Mouse (Mus musculus) urinary bladder, postnatal 14 days (tissue): ENCODE data around the gene Ica1l.
"Not testable (repeated sequence)": the region's sequence is repeated elsewhere in the genome, so short reads cannot be mapped to it uniquely, and the experiment has no call there.

ENCODE experiments used
- DNase-seq: peaks from one replicate; pipeline ENCODE4 v3.0.0; 2021; ENCODE audit warnings: low spot score

Ica1l gene

GRCm38 (mm10) chr1:60042796-60043469 lies at the start of gene Ica1l:
TSS of gene Ica1l (minus strand) at chr1:60043184.
- DNase-seq: peak; percentile 48

- no peak for DNase-seq
Measured at GRCm38 (mm10) chr1:60076411-60076810, 33.4 kb upstream of the Ica1l start.

- no peak for DNase-seq
Measured at GRCm38 (mm10) chr1:60075590-60075989, 32.6 kb upstream of the Ica1l start.

GRCm38 (mm10) chr1:60074935-60075334 lies 32.0 kb upstream of the Ica1l start:
- no peak for DNase-seq

GRCm38 (mm10) chr1:60070725-60071124 lies 27.7 kb upstream of the Ica1l start:
- not testable (repeated sequence) for DNase-seq

GRCm38 (mm10) chr1:60056310-60056709 lies 13.3 kb upstream of the Ica1l start:
- no peak for DNase-seq

- no peak for DNase-seq
Measured at GRCm38 (mm10) chr1:60054659-60055058, 11.7 kb upstream of the Ica1l start.

GRCm38 (mm10) chr1:60047481-60047880 lies 4.5 kb upstream of the Ica1l start:
- DNase-seq: not testable (repeated sequence)

GRCm38 (mm10) chr1:60044595-60044994 lies 1.6 kb upstream of the Ica1l start:
- no peak for DNase-seq

GRCm38 (mm10) chr1:60042398-60042795 lies 587 bp downstream of the Ica1l start:
- DNase-seq: no peak

GRCm38 (mm10) chr1:60035044-60035443 lies 7.9 kb downstream of the Ica1l start:
- no peak for DNase-seq

GRCm38 (mm10) chr1:60017031-60017469 lies 25.9 kb downstream of the Ica1l start:
- no peak for DNase-seq

GRCm38 (mm10) chr1:60016136-60016611 lies 26.8 kb downstream of the Ica1l start:
- no peak for DNase-seq

GRCm38 (mm10) chr1:60015511-60015910 lies 27.5 kb downstream of the Ica1l start:
- no peak for DNase-seq

GRCm38 (mm10) chr1:60013779-60014178 lies 29.2 kb downstream of the Ica1l start:
- no peak for DNase-seq

GRCm38 (mm10) chr1:60008743-60009142 lies 34.2 kb downstream of the Ica1l start:
- no peak for DNase-seq

- DNase-seq: no peak
Measured at GRCm38 (mm10) chr1:60007337-60007736, 35.6 kb downstream of the Ica1l start.

GRCm38 (mm10) chr1:60000319-60000718 lies 42.7 kb downstream of the Ica1l start:
- no peak for DNase-seq

- DNase-seq: no peak
Measured at GRCm38 (mm10) chr1:59997352-59997751, 45.6 kb downstream of the Ica1l start.

GRCm38 (mm10) chr1:59995646-59996045 lies 47.3 kb downstream of the Ica1l start:
- no peak for DNase-seq

GRCm38 (mm10) chr1:59987399-59988040 lies 55.5 kb downstream of the Ica1l start:
- DNase-seq: no peak

- no peak for DNase-seq
Measured at GRCm38 (mm10) chr1:59986626-59987025, 56.4 kb downstream of the Ica1l start.

GRCm38 (mm10) chr1:59967291-59967690 lies 75.7 kb downstream of the Ica1l start:
- peak; percentile 26 for DNase-seq
